Mouse (Mus musculus): ENCODE measurements at regions not wholly inside any gene's neighbourhood (a gene's known extent, or its start where the extent isn't known, plus 50 kb on each side); places are given as distances from the start of the nearest gene placed in this dataset.

GRCm38 (mm10) chr8:26840286-26840685, 136.8 kb upstream of the Zfp703 start:
- 31% methylated on average over 2 of the region's 2 CpGs for WGBS
- H3K9me3 ChIP-seq (ENCODE audit: low read length): no peaks in the 10 kb centered on the region
- no peak overlapping the region for H3K4me3 ChIP-seq (ENCODE audit: low read depth, low read length)
- no peak overlapping the region for H3K4me2 ChIP-seq (ENCODE audit: low read depth)
- no peak for TF ChIP-seq CTCF (IDR thresholded peaks at IDR 0.05; ENCODE audit: low read depth)
- ATAC-seq (no peak), DNase-seq (no peak)
- H3K27me3 ChIP-seq (ENCODE audit: insufficient read depth, low read length): no peaks in the 10 kb centered on the region
- H3K9ac ChIP-seq: no peak overlapping the region
- no peaks in the 10 kb centered on the region for H3K4me1 ChIP-seq (ENCODE audit: insufficient read depth)
- no peak overlapping the region for H3K27ac ChIP-seq (ENCODE audit: low read depth, low read length)
- H3K36me3 ChIP-seq (ENCODE audit: insufficient read depth): no peaks in the 10 kb centered on the region

GRCm38 (mm10) chr8:26840745-26841680, 136.1 kb upstream of the Zfp703 start:
- no peak for DNase-seq

GRCm38 (mm10) chr8:26843714-26844113, 133.4 kb upstream of the Zfp703 start:
- no peak overlapping the region for H3K4me2 ChIP-seq (ENCODE audit: low read depth)
- no peaks in the 10 kb centered on the region for H3K9me3 ChIP-seq (ENCODE audit: low read length)
- H3K36me3 ChIP-seq (ENCODE audit: insufficient read depth): no peaks in the 10 kb centered on the region
- 70% methylated on average over 6 of the region's 6 CpGs for WGBS
- no peak overlapping the region for H3K4me3 ChIP-seq (ENCODE audit: low read depth, low read length)
- H3K9ac ChIP-seq: no peak overlapping the region
- DNase-seq (no peak), ATAC-seq (no peak)
- H3K27ac ChIP-seq (ENCODE audit: low read depth, low read length): no peak overlapping the region
- no peak for TF ChIP-seq CTCF (IDR thresholded peaks at IDR 0.05; ENCODE audit: low read depth)
- H3K27me3 ChIP-seq (ENCODE audit: insufficient read depth, low read length): no peaks in the 10 kb centered on the region
- H3K4me1 ChIP-seq (ENCODE audit: insufficient read depth): no peaks in the 10 kb centered on the region

More at GRCm38 (mm10) chr8:26840745-26841680, 136.1 kb upstream of the Zfp703 start:
- Histone ChIP-seq H3K27ac (ENCODE audit: low read depth, low read length) (no peak overlapping the region), H3K9ac (no peak overlapping the region), H3K4me3 (ENCODE audit: low read depth, low read length) (no peak overlapping the region), H3K4me2 (ENCODE audit: low read depth) (no peak overlapping the region), H3K9me3 (ENCODE audit: low read length) (no peaks in the 10 kb centered on the region), H3K36me3 (ENCODE audit: insufficient read depth) (no peaks in the 10 kb centered on the region), H3K27me3 (ENCODE audit: insufficient read depth, low read length) (no peaks in the 10 kb centered on the region), H3K4me1 (ENCODE audit: insufficient read depth) (no peaks in the 10 kb centered on the region)
- no peak for TF ChIP-seq CTCF (IDR thresholded peaks at IDR 0.05; ENCODE audit: low read depth)
- ATAC-seq: no peak
- WGBS: 68% methylated on average over 12 of the region's 12 CpGs

- no peaks in the 10 kb centered on the region for H3K36me3 ChIP-seq (ENCODE audit: insufficient read depth)
- H3K9me3 ChIP-seq (ENCODE audit: low read length): no peaks in the 10 kb centered on the region
- no peak overlapping the region for H3K4me3 ChIP-seq (ENCODE audit: low read depth, low read length)
- DNase-seq (no peak), ATAC-seq (no peak)
- no peak overlapping the region for H3K27ac ChIP-seq (ENCODE audit: low read depth, low read length)
- no peaks in the 10 kb centered on the region for H3K4me1 ChIP-seq (ENCODE audit: insufficient read depth)
- WGBS: 81% methylated on average over 8 of the region's 8 CpGs
- TF ChIP-seq CTCF (IDR thresholded peaks at IDR 0.05; ENCODE audit: low read depth): no peak
- H3K27me3 ChIP-seq (ENCODE audit: insufficient read depth, low read length): no peaks in the 10 kb centered on the region
- no peak overlapping the region for H3K4me2 ChIP-seq (ENCODE audit: low read depth)
- no peak overlapping the region for H3K9ac ChIP-seq
These were observed 132.9 kb upstream of the Zfp703 start for GRCm38 (mm10) chr8:26844132-26844808.

GRCm38 (mm10) chr8:26844809-26845143, 132.3 kb upstream of the Zfp703 start:
- WGBS: 92% methylated on average over 6 of the region's 6 CpGs
- Histone ChIP-seq H3K4me1 (ENCODE audit: insufficient read depth) (no peaks in the 10 kb centered on the region), H3K36me3 (ENCODE audit: insufficient read depth) (no peaks in the 10 kb centered on the region), H3K4me2 (ENCODE audit: low read depth) (no peak overlapping the region), H3K9ac (no peak overlapping the region), H3K4me3 (ENCODE audit: low read depth, low read length) (no peak overlapping the region), H3K27ac (ENCODE audit: low read depth, low read length) (no peak overlapping the region), H3K9me3 (ENCODE audit: low read length) (no peaks in the 10 kb centered on the region), H3K27me3 (ENCODE audit: insufficient read depth, low read length) (no peaks in the 10 kb centered on the region)
- TF ChIP-seq CTCF (IDR thresholded peaks at IDR 0.05; ENCODE audit: low read depth): no peak
- DNase-seq (no peak), ATAC-seq (no peak)

- no peak for TF ChIP-seq CTCF (IDR thresholded peaks at IDR 0.05; ENCODE audit: low read depth)
- no peak overlapping the region for H3K9ac ChIP-seq
- no peak for DNase-seq
- H3K4me3 ChIP-seq (ENCODE audit: low read depth, low read length): no peak overlapping the region
- H3K36me3 ChIP-seq (ENCODE audit: insufficient read depth): no peaks in the 10 kb centered on the region
- no peak overlapping the region for H3K27ac ChIP-seq (ENCODE audit: low read depth, low read length)
- H3K27me3 ChIP-seq (ENCODE audit: insufficient read depth, low read length): no peaks in the 10 kb centered on the region
- H3K9me3 ChIP-seq (ENCODE audit: low read length): no peaks in the 10 kb centered on the region
- WGBS: 62% methylated on average over 11 of the region's 11 CpGs
- ATAC-seq: no peak
- no peak overlapping the region for H3K4me2 ChIP-seq (ENCODE audit: low read depth)
- H3K4me1 ChIP-seq (ENCODE audit: insufficient read depth): no peaks in the 10 kb centered on the region
These were observed 131.5 kb upstream of the Zfp703 start for GRCm38 (mm10) chr8:26845481-26846194.
